Mouse (Mus musculus) forebrain, embryonic 10.5 days (tissue): Measurements from ENCODE around the gene Lgals4. TPM values are rescaled to one million over a fixed set of nuclear protein-coding genes. Genes with fewer than 3 reads are reported as not detected.
A peak's percentile ranks its signal among the peaks of the same experiment; 100 is the strongest.

Experiments used
- DNase-seq: peaks from one replicate; pipeline ENCODE4 v3.0.0-alpha.2; 2017; ENCODE audit warnings: low spot score; ENCODE audit errors: extremely low spot score
- H3K27ac ChIP-seq: fragments of 300-500 bp; sonication (generic); 2 replicates; pipeline ENCODE4 v1.5.1; 2016; ENCODE audit warnings: mild to moderate bottlenecking
- H3K27me3 ChIP-seq: fragments of 300-500 bp; sonication (generic); 2 replicates; pipeline ENCODE4 v1.6.1; 2016; ENCODE audit warnings: mild to moderate bottlenecking; ENCODE audit not compliant: poor library complexity, severe bottlenecking
- H3K36me3 ChIP-seq: fragments of 300-500 bp; sonication (generic); replicated peaks from 2 replicates; pipeline ENCODE4 v1.6.1; 2016; ENCODE audit warnings: mild to moderate bottlenecking, moderate library complexity
- H3K4me1 ChIP-seq: fragments of 300-500 bp; sonication (generic); 2 replicates; pipeline ENCODE4 v1.6.1; 2016
- H3K4me3 ChIP-seq: fragments of 300-500 bp; sonication (generic); 2 replicates; pipeline ENCODE4 v1.5.1; 2016; ENCODE audit warnings: mild to moderate bottlenecking, moderate library complexity
- H3K9me3 ChIP-seq: fragments of 300-500 bp; sonication (generic); 2 replicates; pipeline ENCODE4 v1.6.1; 2016; ENCODE audit warnings: mild to moderate bottlenecking, moderate library complexity
- WGBS: fragments of 180-500 bp; shearing (Covaris S2); methylation state at CpG from one replicate; pipeline ENCODE4 v1.1.7; 2016; 5-methylcytosine and 5-hydroxymethylcytosine counted together
- polyA plus RNA-seq: library from polyadenylated mRNA; unstranded; fragments of >200 nt; fragmentation: Nextera tagmentation; extraction: Ambion mirVana; gene quantifications from 2 replicates; pipeline ENCODE4 v1.2.1, GENCODE M21; 2016

The Lgals4 gene
- polyA plus RNA-seq, 1 experiment from 2014 or later: 2.9 TPM

- 90% methylated on average over 5 of the region's 5 CpGs for WGBS
- H3K27ac ChIP-seq: no peak overlapping the region
- no peak for DNase-seq
- peaks cover 5% of the 10 kb centered on the region for H3K4me1 ChIP-seq
- H3K9me3 ChIP-seq: peaks cover 6% of the 10 kb centered on the region; the same call in 1 of the 2 replicates
- H3K27me3 ChIP-seq: no peaks in the 10 kb centered on the region
- H3K4me3 ChIP-seq: no peak overlapping the region
- H3K36me3 ChIP-seq: peaks cover 31% of the 10 kb centered on the region
Observed at GRCm38 (mm10) chr7:28830981-28831380, 2.7 kb upstream of the Lgals4 start.

GRCm38 (mm10) chr7:28831411-28832125 lies 2.1 kb upstream of the Lgals4 start:
- Histone ChIP-seq H3K4me1 (no peaks in the 10 kb centered on the region), H3K4me3 (no peak overlapping the region), H3K36me3 (peaks cover 31% of the 10 kb centered on the region), H3K27me3 (no peaks in the 10 kb centered on the region), H3K27ac (no peak overlapping the region), H3K9me3 (peaks cover 6% of the 10 kb centered on the region; the same call in 1 of the 2 replicates)
- WGBS: 91% methylated on average over 17 of the region's 17 CpGs
- DNase-seq: no peak

GRCm38 (mm10) chr7:28832137-28832536 lies 1.5 kb upstream of the Lgals4 start:
- 88% methylated on average over 6 of the region's 6 CpGs for WGBS
- H3K36me3 ChIP-seq: peaks cover 31% of the 10 kb centered on the region
- no peaks in the 10 kb centered on the region for H3K4me1 ChIP-seq
- H3K27ac ChIP-seq: no peak overlapping the region
- H3K9me3 ChIP-seq: peaks cover 6% of the 10 kb centered on the region; the same call in 1 of the 2 replicates
- no peaks in the 10 kb centered on the region for H3K27me3 ChIP-seq
- DNase-seq: no peak
- no peak overlapping the region for H3K4me3 ChIP-seq

- no peaks in the 10 kb centered on the region for H3K4me1 ChIP-seq
- no peak for DNase-seq
- H3K27me3 ChIP-seq: no peaks in the 10 kb centered on the region
- H3K27ac ChIP-seq: no peak overlapping the region
- WGBS: 85% methylated on average over 5 of the region's 5 CpGs
- no peaks in the 10 kb centered on the region for H3K9me3 ChIP-seq
- peaks cover 4% of the 10 kb centered on the region for H3K36me3 ChIP-seq
- H3K4me3 ChIP-seq: no peak overlapping the region
Observed at GRCm38 (mm10) chr7:28836936-28837335, 3.3 kb downstream of the Lgals4 start.

- no peak for DNase-seq
- Histone ChIP-seq H3K27ac (no peak overlapping the region), H3K36me3 (no peaks in the 10 kb centered on the region), H3K9me3 (no peaks in the 10 kb centered on the region), H3K4me3 (no peak overlapping the region), H3K4me1 (no peaks in the 10 kb centered on the region), H3K27me3 (no peaks in the 10 kb centered on the region)
- WGBS: 88% methylated on average over 9 of the region's 9 CpGs
Observed at GRCm38 (mm10) chr7:28838331-28838730, 4.7 kb downstream of the Lgals4 start.

- peaks cover 6% of the 10 kb centered on the region for H3K9me3 ChIP-seq
- H3K27ac ChIP-seq: no peak overlapping the region
- no peak overlapping the region for H3K4me3 ChIP-seq
- H3K36me3 ChIP-seq: no peaks in the 10 kb centered on the region
- peaks cover 5% of the 10 kb centered on the region; the same call in 1 of the 2 replicates for H3K4me1 ChIP-seq
- WGBS: 89% methylated on average over 1 of the region's 1 CpGs
- H3K27me3 ChIP-seq: no peaks in the 10 kb centered on the region
- no peak for DNase-seq
Observed at GRCm38 (mm10) chr7:28847273-28847672, 13.6 kb downstream of the Lgals4 start.

- no peak overlapping the region for H3K27ac ChIP-seq
- peaks cover 9% of the 10 kb centered on the region for H3K9me3 ChIP-seq
- peaks cover 5% of the 10 kb centered on the region; the same call in 1 of the 2 replicates for H3K4me1 ChIP-seq
- H3K36me3 ChIP-seq: no peaks in the 10 kb centered on the region
- no peak for DNase-seq
- H3K27me3 ChIP-seq: no peaks in the 10 kb centered on the region
- H3K4me3 ChIP-seq: no peak overlapping the region
- 44% methylated on average over 1 of the region's 1 CpGs for WGBS
Observed at GRCm38 (mm10) chr7:28849700-28850236, 16.1 kb downstream of the Lgals4 start.

GRCm38 (mm10) chr7:28850642-28851041 lies 17.0 kb downstream of the Lgals4 start:
- H3K4me3 ChIP-seq: no peak overlapping the region
- no peaks in the 10 kb centered on the region for H3K36me3 ChIP-seq
- 86% methylated on average over 4 of the region's 4 CpGs for WGBS

GRCm38 (mm10) chr7:28859953-28860352 lies 26.3 kb downstream of the Lgals4 start:
- Histone ChIP-seq H3K4me1 (peaks cover 17% of the 10 kb centered on the region), H3K36me3 (no peaks in the 10 kb centered on the region), H3K4me3 (no peak overlapping the region), H3K27ac (no peak overlapping the region), H3K9me3 (peaks cover 13% of the 10 kb centered on the region; the same call in 1 of the 2 replicates), H3K27me3 (0 out of 2 replicates have a peak, but pooled peaks cover 10% of the 10 kb centered on the region)
- DNase-seq: no peak
- 97% methylated on average over 2 of the region's 2 CpGs for WGBS

More at GRCm38 (mm10) chr7:28850642-28851041, 17.0 kb downstream of the Lgals4 start:
- H3K27me3 ChIP-seq: no peaks in the 10 kb centered on the region
- no peak overlapping the region for H3K27ac ChIP-seq
- peaks cover 5% of the 10 kb centered on the region; the same call in 1 of the 2 replicates for H3K4me1 ChIP-seq
- peaks cover 9% of the 10 kb centered on the region for H3K9me3 ChIP-seq
- DNase-seq: no peak

- Histone ChIP-seq H3K9me3 (peaks cover 13% of the 10 kb centered on the region; the same call in 1 of the 2 replicates), H3K27ac (no peak overlapping the region), H3K27me3 (peaks cover 10% of the 10 kb centered on the region; the same call in 1 of the 2 replicates), H3K36me3 (no peaks in the 10 kb centered on the region), H3K4me1 (peaks cover 22% of the 10 kb centered on the region), H3K4me3 (no peak overlapping the region)
- DNase-seq: no peak
- 84% methylated on average over 6 of the region's 6 CpGs for WGBS
Observed at GRCm38 (mm10) chr7:28860898-28861297, 27.2 kb downstream of the Lgals4 start.

- no peak overlapping the region for H3K27ac ChIP-seq
- no peak overlapping the region for H3K4me3 ChIP-seq
- peaks cover 32% of the 10 kb centered on the region for H3K4me1 ChIP-seq
- WGBS: 82% methylated on average over 15 of the region's 15 CpGs
- peaks cover 13% of the 10 kb centered on the region; the same call in 1 of the 2 replicates for H3K9me3 ChIP-seq
- DNase-seq: no peak
- H3K36me3 ChIP-seq: no peaks in the 10 kb centered on the region
- peaks cover 10% of the 10 kb centered on the region; the same call in 1 of the 2 replicates for H3K27me3 ChIP-seq
Observed at GRCm38 (mm10) chr7:28862817-28863499, 29.3 kb downstream of the Lgals4 start.

- peaks cover 32% of the 10 kb centered on the region for H3K4me1 ChIP-seq
- DNase-seq: no peak
- H3K36me3 ChIP-seq: no peaks in the 10 kb centered on the region
- peaks cover 11% of the 10 kb centered on the region; the same call in 1 of the 2 replicates for H3K9me3 ChIP-seq
- H3K27me3 ChIP-seq: peaks cover 10% of the 10 kb centered on the region; the same call in 1 of the 2 replicates
- H3K27ac ChIP-seq: peak within 1 kb of the TSS; percentile 40
- H3K4me3 ChIP-seq: no peak within 1 kb of the TSS; the same call in 1 of the 2 replicates
- 94% methylated on average over 6 of the region's 6 CpGs for WGBS
Observed at GRCm38 (mm10) chr7:28863540-28863939, 29.9 kb downstream of the Lgals4 start, which contains the start of gene Lgals7. Gene Lgals7, plus strand, starts transcription at chr7:28863853.
